In genomic region chr11:102428981-102429540, GRCm38 (mm10) we compare ENCODE assay signal across 8 mouse cellular contexts. TPM values are rescaled to one million over a fixed set of nuclear protein-coding genes. Genes with fewer than 3 reads are reported as not detected.
DNase-seq lines count a peak whose midpoint lies in the region; ATAC-seq and TF ChIP-seq lines count a peak whose summit lies in the region.

No protein-coding gene starts in this region.

- H3K4me2 ChIP-seq in hindbrain, embryonic 12.5 days (replicated peaks) = no peak overlapping the region
- no peak overlapping the region; the same call in 1 of the 2 replicates for H3K4me2 ChIP-seq in hindbrain, embryonic 16.5 days (ENCODE audit: low read length)
- H3K4me2 ChIP-seq in heart, postnatal 0 days (ENCODE audit: low read depth, low read length) = peak overlapping the region; percentile 99; the same call in 1 of the 2 replicates

- no peaks in the 10 kb centered on the region for H3K9me3 ChIP-seq in hindbrain, embryonic 12.5 days (replicated peaks)
- no peaks in the 10 kb centered on the region for H3K9me3 ChIP-seq in hindbrain, embryonic 16.5 days (ENCODE audit: control insufficient read depth, low read length)
- H3K9me3 ChIP-seq in heart, postnatal 0 days (replicated peaks; ENCODE audit: control insufficient read depth, low read length) = no peaks in the 10 kb centered on the region

- no peak for ATAC-seq in hindbrain, embryonic 12.5 days (ENCODE audit: low FRiP score)
- no peak for ATAC-seq in hindbrain, embryonic 16.5 days
- ATAC-seq in heart, postnatal 0 days (ENCODE audit: insufficient read depth, low read depth) = no peak

- no peak for TF ChIP-seq POLR2A in bone marrow macrophage, adult 2 months (IDR thresholded peaks at IDR 0.05; ENCODE audit: borderline replicate concordance, low read depth, low read length)

- no peak overlapping the region for H3K9ac ChIP-seq in hindbrain, embryonic 12.5 days
- H3K9ac ChIP-seq in hindbrain, embryonic 16.5 days (ENCODE audit: low read depth, low read length) = no peak overlapping the region
- H3K9ac ChIP-seq in heart, postnatal 0 days (replicated peaks; ENCODE audit: low read depth, low read length) = no peak overlapping the region

- H3K4me1 ChIP-seq in hindbrain, embryonic 12.5 days = peaks cover 19% of the 10 kb centered on the region
- H3K4me1 ChIP-seq in hindbrain, embryonic 16.5 days (ENCODE audit: control insufficient read depth, insufficient read depth, low read depth, low read length) = peaks cover 14% of the 10 kb centered on the region
- H3K4me1 ChIP-seq in bone marrow macrophage, adult 2 months (ENCODE audit: control insufficient read depth, insufficient read depth, low read length) = peaks cover 27% of the 10 kb centered on the region
- peaks cover 16% of the 10 kb centered on the region; the same call in 1 of the 2 replicates for H3K4me1 ChIP-seq in heart, postnatal 0 days (ENCODE audit: control insufficient read depth, insufficient read depth)

- no peaks in the 10 kb centered on the region; the same call in 1 of the 2 replicates for H3K36me3 ChIP-seq in hindbrain, embryonic 12.5 days
- H3K36me3 ChIP-seq in hindbrain, embryonic 16.5 days (ENCODE audit: control insufficient read depth, insufficient read depth, low read length) = peaks cover 3% of the 10 kb centered on the region; the same call in 1 of the 2 replicates
- H3K36me3 ChIP-seq in heart, postnatal 0 days (replicated peaks; ENCODE audit: control insufficient read depth, insufficient read depth, low read length) = no peaks in the 10 kb centered on the region; the same call in 1 of the 2 replicates
- H3K36me3 ChIP-seq in macrophage (ENCODE audit: inconsistent target) = peaks cover 20% of the 10 kb centered on the region

- no peak for TF ChIP-seq EP300 in heart, postnatal 0 days (IDR thresholded peaks at IDR 0.05; ENCODE audit: low read depth)

- H3K27me3 ChIP-seq in hindbrain, embryonic 12.5 days = 0 out of 2 replicates have a peak, but pooled peaks cover 13% of the 10 kb centered on the region
- no peaks in the 10 kb centered on the region for H3K27me3 ChIP-seq in hindbrain, embryonic 16.5 days (replicated peaks; ENCODE audit: control insufficient read depth, insufficient read depth, low read length)
- no peaks in the 10 kb centered on the region for H3K27me3 ChIP-seq in heart, postnatal 0 days (ENCODE audit: control insufficient read depth, insufficient read depth, low read length)

- no peak for DNase-seq in heart, postnatal 0 days (ENCODE audit: low spot score)
- DNase-seq in urinary bladder, postnatal 4 days (ENCODE audit: low spot score in 2 of 2) = no peak
- no peak for DNase-seq in kidney, postnatal 14 days
- DNase-seq in thymus, postnatal 4 days = no peak

- no peak for TF ChIP-seq CTCF in bone marrow macrophage, adult 2 months (IDR thresholded peaks at IDR 0.05; ENCODE audit: low read depth, low read length)
- TF ChIP-seq CTCF in heart, postnatal 0 days (IDR thresholded peaks at IDR 0.05; ENCODE audit: low read depth) = no peak

- H3K79me2 ChIP-seq in macrophage (ENCODE audit: inconsistent target) = peaks cover 73% of the 10 kb centered on the region

- WGBS in hindbrain, embryonic 12.5 days = 72% methylated on average over 8 of the region's 8 CpGs
- WGBS in hindbrain, embryonic 16.5 days = 77% methylated on average over 8 of the region's 8 CpGs
- WGBS in heart, postnatal 0 days = 59% methylated on average over 8 of the region's 8 CpGs
- 9% methylated on average over 8 of the region's 8 CpGs for WGBS in macrophage (ENCODE audit: missing documents)

- H3K27ac ChIP-seq in hindbrain, embryonic 12.5 days = no peak overlapping the region
- H3K27ac ChIP-seq in hindbrain, embryonic 16.5 days (ENCODE audit: low read depth, low read length) = no peak overlapping the region
- H3K27ac ChIP-seq in bone marrow macrophage, adult 2 months (ENCODE audit: insufficient read depth, low read depth, low read length) = peak overlapping the region; percentile 97
- H3K27ac ChIP-seq in heart, postnatal 0 days (ENCODE audit: low read depth) = no peak overlapping the region
- H3K27ac ChIP-seq in macrophage = peak overlapping the region; percentile 99

- 0 out of 2 replicates have a peak overlapping the region, but pooled peaks have one; percentile 55 for H3K4me3 ChIP-seq in hindbrain, embryonic 12.5 days
- no peak overlapping the region for H3K4me3 ChIP-seq in hindbrain, embryonic 16.5 days (ENCODE audit: low read length)
- peak overlapping the region; percentile 87 for H3K4me3 ChIP-seq in bone marrow macrophage, adult 2 months (ENCODE audit: insufficient read depth, low read length)
- no peak overlapping the region for H3K4me3 ChIP-seq in heart, postnatal 0 days (ENCODE audit: low read depth, low read length)
- H3K4me3 ChIP-seq in macrophage (ENCODE audit: inconsistent target) = peak overlapping the region; percentile 97

RNA-seq across cellular contexts. Expression of gene Grn, which starts 1.1 kb away (rescaled TPM):
- 96.9 and 101 TPM in 2 replicates for polyA plus RNA-seq in hindbrain, embryonic 12.5 days (2016; fragmentation: Nextera tagmentation; extraction: Ambion mirVana)
- 95.4 and 100 TPM in 2 replicates for polyA plus RNA-seq in hindbrain, embryonic 16.5 days (2015; fragmentation: Nextera tagmentation; extraction: Ambion mirVana)
- polyA plus RNA-seq in bone marrow macrophage, adult 2 months (2012; ENCODE audit: insufficient read depth, insufficient read length, missing spikeins) = 1,924 and 2,101 TPM in 2 replicates
- total RNA-seq in heart, postnatal 0 days (2014; rRNA removed; ENCODE audit: low replicate concordance) = 134 and 162 TPM in 2 replicates
- polyA plus RNA-seq in heart, postnatal 0 days (2015; fragmentation: Nextera tagmentation; extraction: Ambion mirVana) = 174 and 176 TPM in 2 replicates
- total RNA-seq in macrophage (2018; cell fraction: chromatin; rRNA removed) = 1,000 to 10,000 TPM in 12 of 26 experiments, 100 to 1,000 TPM in 14; 345 to 1,522 (median 924) TPM
- total RNA-seq in macrophage (2018; cell fraction: cytosol; rRNA removed) = 1,000 to 10,000 TPM; 1,882 to 3,575 (median 2,639) TPM
- 1,000 to 10,000 TPM; 1,350 to 6,127 (median 3,859) TPM for total RNA-seq in macrophage (2018; cell fraction: nucleus; rRNA removed)
- polyA plus RNA-seq in macrophage (2018) = 2,366 to 2,992 TPM (median 2,461 TPM) in 3 replicates

RNA-seq across cellular contexts. Expression of gene Fam171a2, which starts 18.4 kb away (rescaled TPM):
- 21.5 and 22.8 TPM in 2 replicates for polyA plus RNA-seq in hindbrain, embryonic 12.5 days (2016; fragmentation: Nextera tagmentation; extraction: Ambion mirVana)
- 17.8 and 17.9 TPM in 2 replicates for polyA plus RNA-seq in hindbrain, embryonic 16.5 days (2015; fragmentation: Nextera tagmentation; extraction: Ambion mirVana)
- not detected in 2 replicates for polyA plus RNA-seq in bone marrow macrophage, adult 2 months (2012; ENCODE audit: insufficient read depth, insufficient read length, missing spikeins)
- total RNA-seq in heart, postnatal 0 days (2014; rRNA removed; ENCODE audit: low replicate concordance) = 40.8 and 58.6 TPM in 2 replicates
- 1.7 and 1.8 TPM in 2 replicates for polyA plus RNA-seq in heart, postnatal 0 days (2015; fragmentation: Nextera tagmentation; extraction: Ambion mirVana)
- 1 to 10 TPM in 1 of 26 experiments, not detected in 25; 1.6 TPM for total RNA-seq in macrophage (2018; cell fraction: chromatin; rRNA removed)
- total RNA-seq in macrophage (2018; cell fraction: cytosol; rRNA removed) = under 1 TPM in 14 of 26 experiments, not detected in 12; 0.03 to 0.24 (median 0.08) TPM
- under 1 TPM in 5 of 26 experiments, not detected in 21; 0.17 to 0.82 (median 0.22) TPM for total RNA-seq in macrophage (2018; cell fraction: nucleus; rRNA removed)
- not detected in 3 replicates for polyA plus RNA-seq in macrophage (2018)

RNA-seq across cellular contexts. Expression of gene Slc25a39, which starts 21.3 kb away (rescaled TPM):
- 148 and 157 TPM in 2 replicates for polyA plus RNA-seq in hindbrain, embryonic 12.5 days (2016; fragmentation: Nextera tagmentation; extraction: Ambion mirVana)
- 182 and 187 TPM in 2 replicates for polyA plus RNA-seq in hindbrain, embryonic 16.5 days (2015; fragmentation: Nextera tagmentation; extraction: Ambion mirVana)
- polyA plus RNA-seq in bone marrow macrophage, adult 2 months (2012; ENCODE audit: insufficient read depth, insufficient read length, missing spikeins) = 133 and 173 TPM in 2 replicates
- total RNA-seq in heart, postnatal 0 days (2014; rRNA removed; ENCODE audit: low replicate concordance) = 281 and 322 TPM in 2 replicates
- 267 and 269 TPM in 2 replicates for polyA plus RNA-seq in heart, postnatal 0 days (2015; fragmentation: Nextera tagmentation; extraction: Ambion mirVana)
- total RNA-seq in macrophage (2018; cell fraction: chromatin; rRNA removed) = 10 to 100 TPM; 10.5 to 51.0 (median 31.0) TPM
- total RNA-seq in macrophage (2018; cell fraction: cytosol; rRNA removed) = 100 to 1,000 TPM in 24 of 26 experiments, 10 to 100 TPM in 2; 96.4 to 143 (median 128) TPM
- 10 to 100 TPM; 21.5 to 59.2 (median 42.2) TPM for total RNA-seq in macrophage (2018; cell fraction: nucleus; rRNA removed)
- polyA plus RNA-seq in macrophage (2018) = 110 to 131 TPM (median 120 TPM) in 3 replicates

RNA-seq across cellular contexts. Expression of gene Rundc3a, which starts 35.9 kb away (rescaled TPM):
- polyA plus RNA-seq in hindbrain, embryonic 12.5 days (2016; fragmentation: Nextera tagmentation; extraction: Ambion mirVana) = 125 and 140 TPM in 2 replicates
- polyA plus RNA-seq in hindbrain, embryonic 16.5 days (2015; fragmentation: Nextera tagmentation; extraction: Ambion mirVana) = 127 and 136 TPM in 2 replicates
- polyA plus RNA-seq in bone marrow macrophage, adult 2 months (2012; ENCODE audit: insufficient read depth, insufficient read length, missing spikeins) = not detected in 2 replicates
- 12.5 TPM in 1 of 2 replicates, not detected in the other for total RNA-seq in heart, postnatal 0 days (2014; rRNA removed; ENCODE audit: low replicate concordance)
- polyA plus RNA-seq in heart, postnatal 0 days (2015; fragmentation: Nextera tagmentation; extraction: Ambion mirVana) = 0.74 and 0.92 TPM in 2 replicates
- total RNA-seq in macrophage (2018; cell fraction: chromatin; rRNA removed) = 1 to 10 TPM in 23 of 26 experiments, under 1 TPM in 3; 0.71 to 4.2 (median 1.9) TPM
- total RNA-seq in macrophage (2018; cell fraction: cytosol; rRNA removed) = 1 to 10 TPM in 3 of 26 experiments, under 1 TPM in 23; 0.38 to 1.6 (median 0.54) TPM
- 1 to 10 TPM in 6 of 26 experiments, under 1 TPM in 9, not detected in 11; 0.33 to 4.6 (median 0.92) TPM for total RNA-seq in macrophage (2018; cell fraction: nucleus; rRNA removed)
- polyA plus RNA-seq in macrophage (2018) = 0.12 to 1.0 TPM (median 0.30 TPM) in 3 replicates

RNA-seq across cellular contexts. Expression of gene Itga2b, which starts 40.9 kb away (rescaled TPM):
- 7.1 and 8.5 TPM in 2 replicates for polyA plus RNA-seq in hindbrain, embryonic 12.5 days (2016; fragmentation: Nextera tagmentation; extraction: Ambion mirVana)
- 9.4 and 13.1 TPM in 2 replicates for polyA plus RNA-seq in hindbrain, embryonic 16.5 days (2015; fragmentation: Nextera tagmentation; extraction: Ambion mirVana)
- 2.3 and 2.5 TPM in 2 replicates for polyA plus RNA-seq in bone marrow macrophage, adult 2 months (2012; ENCODE audit: insufficient read depth, insufficient read length, missing spikeins)
- 4.3 and 4.8 TPM in 2 replicates for total RNA-seq in heart, postnatal 0 days (2014; rRNA removed; ENCODE audit: low replicate concordance)
- 5.4 and 5.6 TPM in 2 replicates for polyA plus RNA-seq in heart, postnatal 0 days (2015; fragmentation: Nextera tagmentation; extraction: Ambion mirVana)
- 10 to 100 TPM in 5 of 26 experiments, 1 to 10 TPM in 21; 1.4 to 20.3 (median 7.6) TPM for total RNA-seq in macrophage (2018; cell fraction: chromatin; rRNA removed)
- under 1 TPM; 0.14 to 0.82 (median 0.40) TPM for total RNA-seq in macrophage (2018; cell fraction: cytosol; rRNA removed)
- total RNA-seq in macrophage (2018; cell fraction: nucleus; rRNA removed) = 10 to 100 TPM in 1 of 26 experiments, 1 to 10 TPM in 25; 1.1 to 10.0 (median 2.9) TPM
- polyA plus RNA-seq in macrophage (2018) = 0.73 to 0.90 TPM (median 0.79 TPM) in 3 replicates

Comparison
In these comparisons a context has a peak if more than half of its experiments do, and no peak if none do; other contexts are left out.
1. H3K4me3 ChIP-seq: peak in hindbrain, embryonic 12.5 days (single experiment), bone marrow macrophage, adult 2 months (single experiment) and macrophage (single experiment); none in hindbrain, embryonic 16.5 days (single experiment) and heart, postnatal 0 days (single experiment).
2. H3K27ac ChIP-seq: peak in bone marrow macrophage, adult 2 months (single experiment) and macrophage (single experiment); none in hindbrain, embryonic 12.5 days (single experiment), hindbrain, embryonic 16.5 days (single experiment) and heart, postnatal 0 days (single experiment).
3. RNA of gene Grn, which starts 1.1 kb away (polyA plus RNA-seq): 2,366 to 2,992 TPM in macrophage and 1,924 to 2,101 TPM in bone marrow macrophage, adult 2 months; 174 to 176 TPM in heart, postnatal 0 days, 96.9 to 101 TPM in hindbrain, embryonic 12.5 days and 95.4 to 100 TPM in hindbrain, embryonic 16.5 days; every median in the first group is over 10 times any median in the second.